Mouse (Mus musculus): ENCODE data around the gene Mipol1. TPM values are rescaled to one million over a fixed set of nuclear protein-coding genes. Genes with fewer than 3 reads are reported as not detected.

Gene Mipol1
- polyA plus RNA-seq, 1 experiment from 2014 or later, result 5.0 TPM

GRCm38 (mm10) chr12:57447331-57447730, 217.1 kb downstream of the Mipol1 start:
- 82% methylated on average over 3 of the region's 3 CpGs for WGBS
- H3K9me3 ChIP-seq (ENCODE audit: control insufficient read depth, low read length), result no peaks in the 10 kb centered on the region
- H3K4me2 ChIP-seq (replicated peaks), result no peak overlapping the region
- H3K36me3 ChIP-seq (replicated peaks; ENCODE audit: control insufficient read depth, insufficient read depth), result no peaks in the 10 kb centered on the region
- no peaks in the 10 kb centered on the region for H3K4me1 ChIP-seq (replicated peaks; ENCODE audit: control insufficient read depth, insufficient read depth, low read length)
- H3K9ac ChIP-seq, result no peak overlapping the region
- ATAC-seq (ENCODE audit: low FRiP score) (no peak), DNase-seq (ENCODE audit: low spot score) (no peak)
- no peaks in the 10 kb centered on the region for H3K27me3 ChIP-seq (ENCODE audit: control insufficient read depth, insufficient read depth, low read length)
- no peak overlapping the region for H3K27ac ChIP-seq
- no peak overlapping the region for H3K4me3 ChIP-seq (replicated peaks; ENCODE audit: low read length)

- DNase-seq (ENCODE audit: low spot score) (no peak), ATAC-seq (ENCODE audit: low FRiP score) (no peak)
- H3K4me1 ChIP-seq (replicated peaks; ENCODE audit: control insufficient read depth, insufficient read depth, low read length), result no peaks in the 10 kb centered on the region
- H3K9ac ChIP-seq, result no peak overlapping the region
- no peaks in the 10 kb centered on the region for H3K9me3 ChIP-seq (ENCODE audit: control insufficient read depth, low read length)
- H3K27ac ChIP-seq, result no peak overlapping the region
- no peaks in the 10 kb centered on the region for H3K36me3 ChIP-seq (replicated peaks; ENCODE audit: control insufficient read depth, insufficient read depth)
- no peaks in the 10 kb centered on the region for H3K27me3 ChIP-seq (ENCODE audit: control insufficient read depth, insufficient read depth, low read length)
- WGBS, result 83% methylated on average over 1 of the region's 1 CpGs
- no peak overlapping the region for H3K4me3 ChIP-seq (replicated peaks; ENCODE audit: low read length)
- no peak overlapping the region for H3K4me2 ChIP-seq (replicated peaks)
Measured at GRCm38 (mm10) chr12:57449299-57449698, 219.1 kb downstream of the Mipol1 start.

- DNase-seq (ENCODE audit: low spot score) (no peak), ATAC-seq (ENCODE audit: low FRiP score) (no peak)
- WGBS, result 92% methylated on average over 5 of the region's 5 CpGs
- Histone ChIP-seq H3K27me3 (ENCODE audit: control insufficient read depth, insufficient read depth, low read length) (no peaks in the 10 kb centered on the region), H3K9ac (no peak overlapping the region), H3K4me2 (replicated peaks) (no peak overlapping the region), H3K4me3 (replicated peaks; ENCODE audit: low read length) (no peak overlapping the region), H3K4me1 (replicated peaks; ENCODE audit: control insufficient read depth, insufficient read depth, low read length) (no peaks in the 10 kb centered on the region), H3K9me3 (ENCODE audit: control insufficient read depth, low read length) (no peaks in the 10 kb centered on the region), H3K27ac (no peak overlapping the region), H3K36me3 (replicated peaks; ENCODE audit: control insufficient read depth, insufficient read depth) (no peaks in the 10 kb centered on the region)
Measured at GRCm38 (mm10) chr12:57450017-57450583, 219.9 kb downstream of the Mipol1 start.

GRCm38 (mm10) chr12:57456911-57457310, 226.7 kb downstream of the Mipol1 start:
- H3K4me3 ChIP-seq (replicated peaks; ENCODE audit: low read length), result no peak overlapping the region
- H3K36me3 ChIP-seq (replicated peaks; ENCODE audit: control insufficient read depth, insufficient read depth), result no peaks in the 10 kb centered on the region
- WGBS, result 44% methylated on average over 4 of the region's 4 CpGs
- no peaks in the 10 kb centered on the region for H3K9me3 ChIP-seq (ENCODE audit: control insufficient read depth, low read length)
- no peak overlapping the region for H3K9ac ChIP-seq
- DNase-seq (ENCODE audit: low spot score) (no peak), ATAC-seq (ENCODE audit: low FRiP score) (no peak)
- H3K4me1 ChIP-seq (replicated peaks; ENCODE audit: control insufficient read depth, insufficient read depth, low read length), result no peaks in the 10 kb centered on the region
- H3K27me3 ChIP-seq (ENCODE audit: control insufficient read depth, insufficient read depth, low read length), result no peaks in the 10 kb centered on the region
- no peak overlapping the region for H3K4me2 ChIP-seq (replicated peaks)
- H3K27ac ChIP-seq, result no peak overlapping the region

GRCm38 (mm10) chr12:57457339-57457738, 227.1 kb downstream of the Mipol1 start:
- WGBS, result 38% methylated on average over 4 of the region's 4 CpGs
- ATAC-seq (ENCODE audit: low FRiP score), result no peak
- H3K4me3 ChIP-seq (replicated peaks; ENCODE audit: low read length), result no peak overlapping the region
- H3K9me3 ChIP-seq (ENCODE audit: control insufficient read depth, low read length), result no peaks in the 10 kb centered on the region
- H3K9ac ChIP-seq, result no peak overlapping the region
- H3K4me2 ChIP-seq (replicated peaks), result no peak overlapping the region
- H3K27ac ChIP-seq, result no peak overlapping the region
- H3K27me3 ChIP-seq (ENCODE audit: control insufficient read depth, insufficient read depth, low read length), result no peaks in the 10 kb centered on the region
- DNase-seq (ENCODE audit: low spot score), result no peak
- H3K36me3 ChIP-seq (replicated peaks; ENCODE audit: control insufficient read depth, insufficient read depth), result no peaks in the 10 kb centered on the region
- H3K4me1 ChIP-seq (replicated peaks; ENCODE audit: control insufficient read depth, insufficient read depth, low read length), result no peaks in the 10 kb centered on the region

- H3K36me3 ChIP-seq (replicated peaks; ENCODE audit: control insufficient read depth, insufficient read depth), result no peaks in the 10 kb centered on the region
- H3K4me1 ChIP-seq (replicated peaks; ENCODE audit: control insufficient read depth, insufficient read depth, low read length), result no peaks in the 10 kb centered on the region
- WGBS, result 81% methylated on average over 12 of the region's 12 CpGs
- no peaks in the 10 kb centered on the region for H3K9me3 ChIP-seq (ENCODE audit: control insufficient read depth, low read length)
- no peak overlapping the region for H3K4me3 ChIP-seq (replicated peaks; ENCODE audit: low read length)
- ATAC-seq (ENCODE audit: low FRiP score) (no peak), DNase-seq (ENCODE audit: low spot score) (no peak)
- H3K9ac ChIP-seq, result no peak overlapping the region
- H3K27me3 ChIP-seq (ENCODE audit: control insufficient read depth, insufficient read depth, low read length), result no peaks in the 10 kb centered on the region
- no peak overlapping the region for H3K27ac ChIP-seq
- H3K4me2 ChIP-seq (replicated peaks), result no peak overlapping the region
Measured at GRCm38 (mm10) chr12:57464520-57465334, 234.5 kb downstream of the Mipol1 start.

GRCm38 (mm10) chr12:57471786-57472185, 241.6 kb downstream of the Mipol1 start:
- no peak overlapping the region for H3K9ac ChIP-seq

GRCm38 (mm10) chr12:57476876-57477275, 246.6 kb downstream of the Mipol1 start:
- Histone ChIP-seq H3K9ac (no peak overlapping the region), H3K27ac (no peak overlapping the region), H3K4me2 (replicated peaks) (no peak overlapping the region), H3K27me3 (ENCODE audit: control insufficient read depth, insufficient read depth, low read length) (no peaks in the 10 kb centered on the region), H3K4me3 (replicated peaks; ENCODE audit: low read length) (no peak overlapping the region), H3K4me1 (replicated peaks; ENCODE audit: control insufficient read depth, insufficient read depth, low read length) (no peaks in the 10 kb centered on the region), H3K36me3 (replicated peaks; ENCODE audit: control insufficient read depth, insufficient read depth) (no peaks in the 10 kb centered on the region), H3K9me3 (ENCODE audit: control insufficient read depth, low read length) (no peaks in the 10 kb centered on the region)
- DNase-seq (ENCODE audit: low spot score) (no peak), ATAC-seq (ENCODE audit: low FRiP score) (no peak)
- 82% methylated on average over 3 of the region's 3 CpGs for WGBS

More at GRCm38 (mm10) chr12:57471786-57472185, 241.6 kb downstream of the Mipol1 start:
- Histone ChIP-seq H3K4me3 (replicated peaks; ENCODE audit: low read length) (no peak overlapping the region), H3K4me1 (replicated peaks; ENCODE audit: control insufficient read depth, insufficient read depth, low read length) (no peaks in the 10 kb centered on the region), H3K36me3 (replicated peaks; ENCODE audit: control insufficient read depth, insufficient read depth) (no peaks in the 10 kb centered on the region), H3K27ac (no peak overlapping the region), H3K9me3 (ENCODE audit: control insufficient read depth, low read length) (no peaks in the 10 kb centered on the region), H3K27me3 (ENCODE audit: control insufficient read depth, insufficient read depth, low read length) (no peaks in the 10 kb centered on the region), H3K4me2 (replicated peaks) (no peak overlapping the region)
- WGBS, result 87% methylated on average over 8 of the region's 8 CpGs
- ATAC-seq (ENCODE audit: low FRiP score) (no peak), DNase-seq (ENCODE audit: low spot score) (no peak)

GRCm38 (mm10) chr12:57481823-57482222, 251.6 kb downstream of the Mipol1 start:
- Histone ChIP-seq H3K9me3 (ENCODE audit: control insufficient read depth, low read length) (no peaks in the 10 kb centered on the region), H3K4me3 (replicated peaks; ENCODE audit: low read length) (no peak overlapping the region), H3K9ac (no peak overlapping the region), H3K27me3 (ENCODE audit: control insufficient read depth, insufficient read depth, low read length) (no peaks in the 10 kb centered on the region), H3K27ac (no peak overlapping the region), H3K36me3 (replicated peaks; ENCODE audit: control insufficient read depth, insufficient read depth) (no peaks in the 10 kb centered on the region), H3K4me1 (replicated peaks; ENCODE audit: control insufficient read depth, insufficient read depth, low read length) (no peaks in the 10 kb centered on the region), H3K4me2 (replicated peaks) (no peak overlapping the region)
- WGBS, result 74% methylated on average over 2 of the region's 2 CpGs
- no peak for DNase-seq (ENCODE audit: low spot score)
- ATAC-seq (ENCODE audit: low FRiP score), result no peak

Data from hindbrain, embryonic 14.5 days (tissue).